Mouse (Mus musculus): ENCODE data around the gene Gm20388. TPM values are rescaled to one million over a fixed set of nuclear protein-coding genes. Genes with fewer than 3 reads are reported as not detected.

Gene Gm20388
- polyA plus RNA-seq, 1 experiment from 2014 or later: 5.3 TPM

DNA sequence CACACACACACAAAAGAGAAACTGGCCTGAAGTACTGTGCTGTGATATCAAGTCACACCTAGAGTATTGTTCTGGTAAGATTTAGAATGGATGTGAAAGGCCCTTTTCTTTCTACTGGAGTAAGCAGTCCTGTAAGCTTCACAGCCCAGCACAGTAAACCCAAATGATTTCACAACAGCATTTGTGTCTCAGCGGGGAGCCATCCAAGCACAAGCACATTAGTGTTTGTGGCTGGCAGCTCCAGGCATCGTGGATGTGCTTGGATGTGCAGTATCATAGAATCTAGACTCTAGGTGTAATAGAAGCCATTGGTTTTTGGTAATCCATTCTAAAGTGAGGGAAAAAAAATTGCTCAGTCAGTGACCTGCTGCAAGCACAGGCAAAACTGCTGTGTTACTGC is 28.7 kb downstream of the Gm20388 start:
- no peak overlapping the region for H3K4me2 ChIP-seq
- H3K36me3 ChIP-seq (ENCODE audit: control insufficient read depth, insufficient read depth, low read length): peaks cover 46% of the 10 kb centered on the region
- no peak overlapping the region for H3K4me3 ChIP-seq (ENCODE audit: low read depth, low read length)
- WGBS: 98% methylated on average over 2 of the region's 2 CpGs
- no peaks in the 10 kb centered on the region for H3K9me3 ChIP-seq (ENCODE audit: control insufficient read depth, low read length)
- H3K9ac ChIP-seq (ENCODE audit: low read depth, low read length): no peak overlapping the region
- ATAC-seq (replicated peaks; ENCODE audit: low FRiP score) (no peak), DNase-seq (ENCODE audit: low spot score) (no peak)
- no peaks in the 10 kb centered on the region for H3K4me1 ChIP-seq (replicated peaks; ENCODE audit: control insufficient read depth, insufficient read depth, low read length)
- no peak overlapping the region for H3K27ac ChIP-seq (ENCODE audit: low read depth, low read length)
- H3K27me3 ChIP-seq (replicated peaks; ENCODE audit: control insufficient read depth, insufficient read depth, low read length): no peaks in the 10 kb centered on the region

DNA sequence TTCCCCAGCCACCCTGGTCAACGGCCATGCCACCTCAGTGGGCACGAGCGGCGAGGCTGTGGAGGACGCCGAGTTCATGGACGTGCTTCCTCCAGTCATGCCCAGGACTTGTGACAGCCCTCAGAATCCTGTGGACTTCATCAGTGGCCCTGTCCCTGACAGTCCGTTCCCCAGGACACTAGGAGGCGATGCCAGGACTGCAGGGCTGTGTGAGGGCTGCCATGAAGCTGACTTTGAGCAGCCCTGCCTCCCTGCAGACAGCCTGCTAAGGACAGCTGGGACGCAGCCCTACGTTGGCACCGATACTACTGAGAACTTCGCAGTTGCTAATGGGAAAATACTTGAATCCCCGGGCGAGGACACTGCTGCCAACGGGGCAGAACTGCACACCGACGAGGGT is 30.8 kb downstream of the Gm20388 start:
- DNase-seq (ENCODE audit: low spot score): no peak
- no peak for ATAC-seq (replicated peaks; ENCODE audit: low FRiP score)
- 94% methylated on average over 18 of the region's 18 CpGs for WGBS
- Histone ChIP-seq H3K9me3 (ENCODE audit: control insufficient read depth, low read length) (no peaks in the 10 kb centered on the region), H3K27ac (ENCODE audit: low read depth, low read length) (no peak overlapping the region), H3K4me1 (replicated peaks; ENCODE audit: control insufficient read depth, insufficient read depth, low read length) (no peaks in the 10 kb centered on the region), H3K4me2 (no peak overlapping the region), H3K4me3 (ENCODE audit: low read depth, low read length) (no peak overlapping the region), H3K9ac (ENCODE audit: low read depth, low read length) (no peak overlapping the region), H3K27me3 (replicated peaks; ENCODE audit: control insufficient read depth, insufficient read depth, low read length) (no peaks in the 10 kb centered on the region), H3K36me3 (ENCODE audit: control insufficient read depth, insufficient read depth, low read length) (peaks cover 48% of the 10 kb centered on the region)

GRCm38 (mm10) chr8:119943616-119944015 is 33.0 kb downstream of the Gm20388 start:
- H3K27ac ChIP-seq (ENCODE audit: low read depth, low read length): no peak overlapping the region
- H3K4me1 ChIP-seq (replicated peaks; ENCODE audit: control insufficient read depth, insufficient read depth, low read length): no peaks in the 10 kb centered on the region
- no peak overlapping the region for H3K4me3 ChIP-seq (ENCODE audit: low read depth, low read length)
- DNase-seq (ENCODE audit: low spot score) (no peak), ATAC-seq (replicated peaks; ENCODE audit: low FRiP score) (no peak)
- peaks cover 48% of the 10 kb centered on the region for H3K36me3 ChIP-seq (ENCODE audit: control insufficient read depth, insufficient read depth, low read length)
- no peaks in the 10 kb centered on the region for H3K9me3 ChIP-seq (ENCODE audit: control insufficient read depth, low read length)
- 85% methylated on average over 10 of the region's 10 CpGs for WGBS
- no peaks in the 10 kb centered on the region for H3K27me3 ChIP-seq (replicated peaks; ENCODE audit: control insufficient read depth, insufficient read depth, low read length)
- no peak overlapping the region for H3K9ac ChIP-seq (ENCODE audit: low read depth, low read length)
- no peak overlapping the region for H3K4me2 ChIP-seq

DNA sequence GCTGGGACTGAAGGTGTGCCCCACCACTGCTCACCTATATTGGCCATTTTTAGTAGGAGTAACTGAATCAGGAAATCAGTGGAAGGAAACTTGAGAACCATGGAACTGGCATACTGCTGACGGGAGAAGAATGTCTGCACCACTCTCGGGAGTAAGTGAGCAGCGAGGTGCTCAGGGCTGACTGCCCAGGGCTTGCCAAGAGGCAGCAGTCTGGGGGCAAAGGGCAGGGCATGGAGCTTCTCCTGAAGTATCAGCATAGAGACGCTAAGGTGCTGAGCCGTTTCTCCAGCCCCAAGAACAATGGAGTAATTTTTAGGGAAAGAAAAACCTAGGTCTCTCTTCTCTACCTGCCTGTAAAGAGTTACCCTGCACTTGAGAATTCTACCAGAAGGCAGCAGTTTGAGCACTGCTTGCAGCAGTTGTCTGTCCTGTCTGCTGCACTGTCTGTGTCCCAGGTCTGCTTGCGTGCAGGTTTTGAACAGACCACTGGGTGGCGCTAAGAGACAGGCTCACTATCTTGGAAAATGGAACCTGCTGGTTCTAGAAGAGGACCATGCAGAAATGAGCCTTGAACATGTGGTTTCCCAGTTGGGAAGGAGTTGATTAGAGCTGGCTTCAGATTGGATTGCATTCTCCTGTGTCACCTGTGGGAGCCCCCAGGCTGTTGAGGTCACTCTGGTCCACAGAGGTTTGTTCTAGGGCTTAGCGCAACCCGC is 33.6 kb downstream of the Gm20388 start:
- DNase-seq (ENCODE audit: low spot score) (peak; percentile 67), ATAC-seq (replicated peaks; ENCODE audit: low FRiP score) (peak; percentile 51)
- Histone ChIP-seq H3K27ac (ENCODE audit: low read depth, low read length) (no peak overlapping the region), H3K4me2 (no peak overlapping the region), H3K9ac (ENCODE audit: low read depth, low read length) (no peak overlapping the region), H3K36me3 (ENCODE audit: control insufficient read depth, insufficient read depth, low read length) (peaks cover 52% of the 10 kb centered on the region), H3K4me1 (replicated peaks; ENCODE audit: control insufficient read depth, insufficient read depth, low read length) (no peaks in the 10 kb centered on the region), H3K27me3 (replicated peaks; ENCODE audit: control insufficient read depth, insufficient read depth, low read length) (no peaks in the 10 kb centered on the region), H3K4me3 (ENCODE audit: low read depth, low read length) (no peak overlapping the region), H3K9me3 (ENCODE audit: control insufficient read depth, low read length) (no peaks in the 10 kb centered on the region)
- 68% methylated on average over 9 of the region's 9 CpGs for WGBS

- Histone ChIP-seq H3K9ac (ENCODE audit: low read depth, low read length) (no peak overlapping the region), H3K4me1 (replicated peaks; ENCODE audit: control insufficient read depth, insufficient read depth, low read length) (no peaks in the 10 kb centered on the region), H3K27ac (ENCODE audit: low read depth, low read length) (no peak overlapping the region), H3K27me3 (replicated peaks; ENCODE audit: control insufficient read depth, insufficient read depth, low read length) (no peaks in the 10 kb centered on the region), H3K36me3 (ENCODE audit: control insufficient read depth, insufficient read depth, low read length) (peaks cover 54% of the 10 kb centered on the region), H3K4me3 (ENCODE audit: low read depth, low read length) (no peak overlapping the region), H3K4me2 (no peak overlapping the region), H3K9me3 (ENCODE audit: control insufficient read depth, low read length) (no peaks in the 10 kb centered on the region)
- DNase-seq (ENCODE audit: low spot score) (no peak), ATAC-seq (replicated peaks; ENCODE audit: low FRiP score) (no peak)
- WGBS: 86% methylated on average over 8 of the region's 8 CpGs
Observed at GRCm38 (mm10) chr8:119946326-119946865, 35.8 kb downstream of the Gm20388 start.

DNA sequence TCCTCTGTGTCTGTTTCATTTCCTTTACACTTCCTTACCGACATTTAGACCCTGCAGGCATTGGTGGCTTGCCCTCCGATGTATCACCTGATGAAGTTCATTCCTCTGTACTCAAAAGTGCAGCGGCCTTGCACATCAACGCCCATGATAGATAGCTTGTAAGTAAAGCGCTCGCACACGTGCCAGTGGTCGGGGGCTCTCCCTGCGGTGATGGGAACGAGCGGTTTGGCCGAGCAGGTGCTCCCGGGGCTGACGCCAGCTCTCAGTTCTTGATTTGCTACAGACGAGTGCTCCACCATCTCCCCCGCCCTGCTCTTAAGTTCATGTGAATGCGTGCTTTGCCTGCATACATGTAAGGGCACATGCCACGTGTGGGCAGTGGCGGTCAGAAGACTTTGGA is 37.0 kb downstream of the Gm20388 start:
- H3K36me3 ChIP-seq (ENCODE audit: control insufficient read depth, insufficient read depth, low read length): peaks cover 48% of the 10 kb centered on the region
- no peak for DNase-seq (ENCODE audit: low spot score)

GRCm38 (mm10) chr8:119948340-119948739 is 37.7 kb downstream of the Gm20388 start:
- Histone ChIP-seq H3K27me3 (replicated peaks; ENCODE audit: control insufficient read depth, insufficient read depth, low read length) (no peaks in the 10 kb centered on the region), H3K4me2 (no peak overlapping the region), H3K27ac (ENCODE audit: low read depth, low read length) (no peak overlapping the region), H3K9me3 (ENCODE audit: control insufficient read depth, low read length) (no peaks in the 10 kb centered on the region), H3K9ac (ENCODE audit: low read depth, low read length) (no peak overlapping the region), H3K36me3 (ENCODE audit: control insufficient read depth, insufficient read depth, low read length) (peaks cover 51% of the 10 kb centered on the region), H3K4me3 (ENCODE audit: low read depth, low read length) (no peak overlapping the region), H3K4me1 (replicated peaks; ENCODE audit: control insufficient read depth, insufficient read depth, low read length) (no peaks in the 10 kb centered on the region)
- WGBS: 88% methylated on average over 15 of the region's 15 CpGs
- ATAC-seq (replicated peaks; ENCODE audit: low FRiP score): no peak
- DNase-seq (ENCODE audit: low spot score): no peak

More for the DNA sequence above, 37.0 kb downstream of the Gm20388 start:
- no peaks in the 10 kb centered on the region for H3K9me3 ChIP-seq (ENCODE audit: control insufficient read depth, low read length)
- no peak overlapping the region for H3K9ac ChIP-seq (ENCODE audit: low read depth, low read length)
- ATAC-seq (replicated peaks; ENCODE audit: low FRiP score): no peak
- H3K4me2 ChIP-seq: no peak overlapping the region
- no peak overlapping the region for H3K27ac ChIP-seq (ENCODE audit: low read depth, low read length)
- WGBS: 89% methylated on average over 19 of the region's 19 CpGs
- H3K4me1 ChIP-seq (replicated peaks; ENCODE audit: control insufficient read depth, insufficient read depth, low read length): no peaks in the 10 kb centered on the region
- H3K4me3 ChIP-seq (ENCODE audit: low read depth, low read length): no peak overlapping the region
- no peaks in the 10 kb centered on the region for H3K27me3 ChIP-seq (replicated peaks; ENCODE audit: control insufficient read depth, insufficient read depth, low read length)

DNA sequence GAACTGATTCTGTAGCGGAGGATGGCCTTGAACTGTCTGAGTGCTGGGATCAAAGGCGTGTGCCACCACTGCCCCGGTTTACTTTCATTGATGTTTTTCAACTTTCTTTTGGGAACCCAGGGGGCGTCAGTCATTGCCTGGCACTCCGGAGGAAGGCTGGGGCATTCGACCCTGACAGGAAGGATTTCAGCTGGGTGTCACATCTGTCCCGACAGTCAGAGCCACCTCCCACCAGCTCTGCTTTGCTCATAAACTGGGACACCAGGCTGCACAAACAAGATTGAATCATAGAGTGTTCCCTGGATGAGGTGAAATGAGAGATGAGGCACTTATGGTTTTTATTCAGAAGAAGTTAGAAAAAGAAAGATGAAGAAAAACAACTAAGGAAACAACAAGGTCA is 41.6 kb downstream of the Gm20388 start:
- Histone ChIP-seq H3K9me3 (ENCODE audit: control insufficient read depth, low read length) (no peaks in the 10 kb centered on the region), H3K4me1 (replicated peaks; ENCODE audit: control insufficient read depth, insufficient read depth, low read length) (no peaks in the 10 kb centered on the region), H3K9ac (ENCODE audit: low read depth, low read length) (no peak overlapping the region), H3K4me3 (ENCODE audit: low read depth, low read length) (no peak overlapping the region), H3K27me3 (replicated peaks; ENCODE audit: control insufficient read depth, insufficient read depth, low read length) (no peaks in the 10 kb centered on the region), H3K27ac (ENCODE audit: low read depth, low read length) (no peak overlapping the region), H3K36me3 (ENCODE audit: control insufficient read depth, insufficient read depth, low read length) (peaks cover 67% of the 10 kb centered on the region), H3K4me2 (no peak overlapping the region)
- DNase-seq (ENCODE audit: low spot score) (no peak), ATAC-seq (replicated peaks; ENCODE audit: low FRiP score) (no peak)
- WGBS: 84% methylated on average over 7 of the region's 7 CpGs

- DNase-seq (ENCODE audit: low spot score): no peak
- 92% methylated on average over 5 of the region's 5 CpGs for WGBS
- Histone ChIP-seq H3K9ac (ENCODE audit: low read depth, low read length) (no peak overlapping the region), H3K9me3 (ENCODE audit: control insufficient read depth, low read length) (no peaks in the 10 kb centered on the region), H3K4me1 (replicated peaks; ENCODE audit: control insufficient read depth, insufficient read depth, low read length) (no peaks in the 10 kb centered on the region), H3K36me3 (ENCODE audit: control insufficient read depth, insufficient read depth, low read length) (peaks cover 69% of the 10 kb centered on the region), H3K27me3 (replicated peaks; ENCODE audit: control insufficient read depth, insufficient read depth, low read length) (no peaks in the 10 kb centered on the region), H3K4me2 (no peak overlapping the region), H3K27ac (ENCODE audit: low read depth, low read length) (no peak overlapping the region), H3K4me3 (ENCODE audit: low read depth, low read length) (no peak overlapping the region)
- no peak for ATAC-seq (replicated peaks; ENCODE audit: low FRiP score)
Observed at GRCm38 (mm10) chr8:119952747-119953146, 42.1 kb downstream of the Gm20388 start.
